Mouse (Mus musculus): ENCODE measurements around the gene Polr3h.

GRCm38 (mm10) chr15:81964262-81964661, 38.2 kb upstream of the Polr3h start:
- TF ChIP-seq GATA1 (IDR thresholded peaks at IDR 0.05; ENCODE audit: low read length) (no peak), TAL1 (IDR thresholded peaks at IDR 0.05; ENCODE audit: low read length) (no peak)
